Comparison of ENCODE assay signal across 31 mouse cellular contexts in the genomic region with DNA sequence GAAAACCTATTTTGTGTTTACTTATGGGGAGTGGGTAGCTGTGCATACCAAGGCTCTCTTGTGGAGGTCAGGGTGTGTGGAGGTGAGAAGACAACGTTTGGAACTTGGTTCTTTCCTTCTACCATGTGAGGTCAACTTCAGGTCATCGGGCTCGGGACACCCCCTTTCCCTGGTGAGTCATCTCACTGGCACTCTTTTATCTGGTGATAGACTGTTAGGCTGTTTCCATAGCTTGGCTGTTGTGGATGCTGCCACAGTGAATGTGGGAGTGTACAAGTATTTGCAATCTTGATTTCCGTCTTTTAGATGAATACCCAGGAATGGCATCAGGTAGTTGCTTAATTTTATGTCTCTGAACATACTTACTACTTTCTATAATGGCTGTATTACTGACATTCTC. TPM values are rescaled to one million over a fixed set of nuclear protein-coding genes. Genes with fewer than 3 reads are reported as not detected.
DNase-seq lines count a peak whose midpoint lies in the region; ATAC-seq lines count a peak whose summit lies in the region.
"Had no signal": no experiment of that assay in that cellular context is flagged by ENCODE, and none has a peak within 500 bp of the region (broad histone marks: within the 10 kb centered on the region; RNA-seq: fewer than 3 reads in every experiment).

No protein-coding gene starts in this region.

- no peak overlapping the region for H3K27ac ChIP-seq in heart, embryonic 10.5 days
- H3K27ac ChIP-seq in hindbrain, embryonic 13.5 days: no peak overlapping the region
- H3K27ac ChIP-seq: forebrain, embryonic 15.5 days; hindbrain, embryonic 15.5 days; midbrain, embryonic 15.5 days; neural tube, embryonic 15.5 days had no signal

- ATAC-seq in hindbrain, embryonic 13.5 days (ENCODE audit: low FRiP score): no peak
- ATAC-seq: activated CD4-positive, CD25-positive, alpha-beta regulatory T cell, adult 4 months; forebrain, embryonic 15.5 days; lung, postnatal 0 days; midbrain, embryonic 15.5 days; Patski had no signal

- no peak overlapping the region for H3K4me2 ChIP-seq in hindbrain, embryonic 13.5 days
- H3K4me2 ChIP-seq: forebrain, embryonic 15.5 days; hindbrain, embryonic 15.5 days; midbrain, embryonic 15.5 days; neural tube, embryonic 15.5 days had no signal

- H3K9me3 ChIP-seq in heart, embryonic 10.5 days: no peaks in the 10 kb centered on the region
- no peaks in the 10 kb centered on the region for H3K9me3 ChIP-seq in hindbrain, embryonic 13.5 days
- H3K9me3 ChIP-seq: forebrain, embryonic 15.5 days; hindbrain, embryonic 15.5 days; midbrain, embryonic 15.5 days; neural tube, embryonic 15.5 days had no signal

- H3K36me3 ChIP-seq in heart, embryonic 10.5 days: no peaks in the 10 kb centered on the region
- H3K36me3 ChIP-seq in hindbrain, embryonic 13.5 days: no peaks in the 10 kb centered on the region
- H3K36me3 ChIP-seq: forebrain, embryonic 15.5 days; hindbrain, embryonic 15.5 days; midbrain, embryonic 15.5 days; neural tube, embryonic 15.5 days had no signal

- peak; percentile 74 for DNase-seq in heart, embryonic 10.5 days (ENCODE audit: low spot score)
- DNase-seq in heart, postnatal 10 days: no peak
- DNase-seq in 3134 (ENCODE audit: extremely low read depth, insufficient read length, low spot score) (peak; percentile 27), 416B (ENCODE audit: low read depth) (peak; percentile 82)
- peak; percentile 26 to 38 for DNase-seq in adrenal gland, postnatal 36 days
- no peak for DNase-seq in left cerebral cortex, adult 9 months (ENCODE audit: low spot score in 2 of 2)
- DNase-seq: cerebellum, adult 11-12 months; cerebellum, postnatal 25 days; embryo, embryonic 11 days; gastrocnemius, postnatal 36 days; heart, postnatal 36 days; kidney, adult 2 months; kidney, postnatal 25 days; left cerebral cortex, postnatal 4 days; liver; right cerebral cortex, postnatal 14 days; spleen, adult 18-20 months; thymus, adult 18-20 months; thymus, postnatal 4 days had no signal

- no peak overlapping the region for H3K4me3 ChIP-seq in heart, embryonic 10.5 days
- H3K4me3 ChIP-seq in hindbrain, embryonic 13.5 days: no peak overlapping the region
- H3K4me3 ChIP-seq: forebrain, embryonic 15.5 days; hindbrain, embryonic 15.5 days; midbrain, embryonic 15.5 days; myocyte; neural tube, embryonic 15.5 days had no signal

- intact Hi-C loops in heart, postnatal 10 days (cut with DNase I): no loop called here

- WGBS in heart, embryonic 10.5 days: 17% methylated on average over 4 of the region's 4 CpGs
- 64% methylated on average over 4 of the region's 4 CpGs for WGBS in hindbrain, embryonic 13.5 days

- H3K27me3 ChIP-seq in heart, embryonic 10.5 days (ENCODE audit: insufficient read depth, poor library complexity, severe bottlenecking): no peaks in the 10 kb centered on the region; the same call in 1 of the 2 replicates
- H3K27me3 ChIP-seq in hindbrain, embryonic 13.5 days: no peaks in the 10 kb centered on the region
- H3K27me3 ChIP-seq: forebrain, embryonic 15.5 days; hindbrain, embryonic 15.5 days; midbrain, embryonic 15.5 days; neural tube, embryonic 15.5 days had no signal

- H3K9ac ChIP-seq in hindbrain, embryonic 13.5 days: no peak overlapping the region
- H3K9ac ChIP-seq: forebrain, embryonic 15.5 days; hindbrain, embryonic 15.5 days; midbrain, embryonic 15.5 days; neural tube, embryonic 15.5 days had no signal

- H3K4me1 ChIP-seq in heart, embryonic 10.5 days: peaks cover 5% of the 10 kb centered on the region; the same call in 1 of the 2 replicates
- H3K4me1 ChIP-seq in hindbrain, embryonic 13.5 days (replicated peaks): no peaks in the 10 kb centered on the region
- H3K4me1 ChIP-seq: forebrain, embryonic 15.5 days; hindbrain, embryonic 15.5 days; midbrain, embryonic 15.5 days; neural tube, embryonic 15.5 days had no signal

RNA-seq across cellular contexts. Expression of a gene that starts 6.9 kb away (rescaled TPM):
- polyA plus RNA-seq in heart, embryonic 10.5 days (2016; fragmentation: Nextera tagmentation; extraction: Ambion mirVana): 13.9 and 14.2 TPM in 2 replicates
- 10 to 100 TPM; 25.6 to 37.5 TPM for total RNA-seq in heart, postnatal 10 days (2021)
- 100 to 1,000 TPM in 1 of 2 experiments, 10 to 100 TPM in 1; 96.2 to 114 TPM for total RNA-seq in adrenal gland, postnatal 36 days (2021)
- polyA plus RNA-seq in hindbrain, embryonic 13.5 days (2015; fragmentation: Nextera tagmentation; extraction: Ambion mirVana): 14.3 and 14.9 TPM in 2 replicates

RNA-seq across cellular contexts. Expression of a gene that starts 45.0 kb away (rescaled TPM):
- not detected in 2 replicates for polyA plus RNA-seq in heart, embryonic 10.5 days (2016; fragmentation: Nextera tagmentation; extraction: Ambion mirVana)
- not detected for total RNA-seq in heart, postnatal 10 days (2021)
- not detected for total RNA-seq in adrenal gland, postnatal 36 days (2021)
- not detected in 2 replicates for polyA plus RNA-seq in hindbrain, embryonic 13.5 days (2015; fragmentation: Nextera tagmentation; extraction: Ambion mirVana)
- total RNA-seq: gastrocnemius, postnatal 36 days; heart, postnatal 36 days; layer of hippocampus, adult 8-10 months; left cerebral cortex, postnatal 4 days; megakaryocyte, adult 5-6 weeks had no signal
- polyA plus RNA-seq: activated CD4-positive, CD25-positive, alpha-beta regulatory T cell, adult 4 months; forebrain, embryonic 15.5 days; hindbrain, embryonic 15.5 days; kidney, adult 2 months; liver, embryonic 16.5 days; midbrain, embryonic 15.5 days; neural tube, embryonic 15.5 days; Patski had no signal

Comparison
In these comparisons a context has a peak if more than half of its experiments do, and no peak if none do; other contexts are left out.
1. DNase-seq: peak in heart, embryonic 10.5 days (single experiment), 3134 (single experiment), 416B (single experiment) and adrenal gland, postnatal 36 days (2 of 2); none in heart, postnatal 10 days (0 of 2) and left cerebral cortex, adult 9 months (0 of 2).